Mouse (Mus musculus): ENCODE results near the gene Hmgcr. TPM values are rescaled to one million over a fixed set of nuclear protein-coding genes. Genes with fewer than 3 reads are reported as not detected.

Gene Hmgcr
- polyA plus RNA-seq, 2 experiments, result 36.8 to 85.9 TPM

DNA sequence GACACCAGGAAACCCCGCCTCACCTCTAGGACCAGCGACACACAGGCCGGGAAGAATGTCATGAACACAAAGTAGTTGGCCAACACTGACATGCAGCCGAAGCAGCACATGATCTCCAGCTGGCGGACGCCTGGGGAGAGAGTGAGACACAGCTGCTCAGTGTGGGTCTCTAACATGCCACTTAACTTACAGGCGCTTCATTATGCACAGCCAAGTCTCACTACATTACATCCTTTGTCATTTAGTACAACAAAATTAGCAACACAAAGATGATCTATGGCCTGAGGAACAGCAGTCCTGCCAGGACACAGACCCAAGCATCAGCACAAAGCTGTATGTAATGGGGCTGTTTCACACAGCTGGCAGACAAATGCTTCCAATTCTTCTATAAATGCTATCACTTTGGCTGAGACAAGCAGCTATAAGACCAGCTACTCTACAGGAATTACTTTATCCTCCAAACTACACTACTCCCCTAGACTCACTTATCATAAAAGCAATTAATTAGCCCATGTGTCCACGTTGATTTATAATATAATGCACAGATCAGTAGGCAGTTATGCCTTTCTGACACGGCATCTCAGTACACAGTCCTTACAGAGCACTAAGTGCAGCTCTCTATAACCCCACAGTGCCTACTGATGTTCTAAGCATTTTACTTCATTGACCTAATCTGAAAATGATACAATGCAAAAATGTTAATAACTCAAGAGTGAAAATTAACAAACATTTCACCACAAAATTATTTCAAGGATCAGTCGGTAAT, 10.5 kb downstream of the Hmgcr start:
- Histone ChIP-seq H3K27me3 (ENCODE audit: control insufficient read depth, insufficient read depth, low read length) (no peaks in the 10 kb centered on the region), H3K9ac (replicated peaks) (no peak overlapping the region), H3K4me1 (replicated peaks; ENCODE audit: control insufficient read depth in 2 of 2, insufficient read depth in 2 of 2, low read length in 1 of 2) (no peaks in the 10 kb centered on the region), H3K27ac (no peak overlapping the region), H3K4me3 (ENCODE audit: insufficient read depth in 1 of 2, low read depth in 2 of 2, low read length in 2 of 2) (no peak overlapping the region), H3K36me3 (replicated peaks; ENCODE audit: control insufficient read depth, insufficient read depth, low read depth) (peaks cover 92% of the 10 kb centered on the region), H3K4me2 (ENCODE audit: low read depth) (no peak overlapping the region), H3K9me3 (ENCODE audit: control insufficient read depth, low read length) (no peaks in the 10 kb centered on the region)
- DNase-seq (ENCODE audit: low read depth in 3 of 3, low spot score in 3 of 3) (no peak), ATAC-seq (ENCODE audit: insufficient read depth) (no peak)
- TF ChIP-seq CTCF (IDR thresholded peaks at IDR 0.05; ENCODE audit: low read depth) (no peak), EP300 (IDR thresholded peaks at IDR 0.05; ENCODE audit: low read depth) (no peak)
- WGBS (ENCODE audit: insufficient replicate concordance), result 80% methylated on average over 10 of the region's 10 CpGs

DNA sequence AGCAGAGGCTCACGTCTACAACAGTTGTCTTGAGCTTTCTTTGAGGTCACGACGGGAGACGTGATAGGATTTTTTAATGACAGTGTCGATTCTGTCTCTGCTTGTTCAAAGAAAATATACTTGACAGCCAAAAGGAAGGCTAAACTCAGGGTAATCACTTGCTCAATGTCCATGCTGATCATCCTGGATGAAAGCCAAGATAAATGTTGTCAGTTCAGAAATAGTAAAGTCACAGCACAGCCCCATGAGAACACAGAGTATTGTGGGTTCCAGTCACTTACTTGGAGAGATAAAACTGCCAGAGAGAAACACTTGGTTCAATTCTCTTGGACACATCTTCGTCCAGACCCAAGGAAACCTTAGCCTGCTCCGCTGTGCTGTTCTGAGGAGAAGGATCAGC, 11.8 kb downstream of the Hmgcr start:
- peaks cover 90% of the 10 kb centered on the region for H3K36me3 ChIP-seq (replicated peaks; ENCODE audit: control insufficient read depth, insufficient read depth, low read depth)
- TF ChIP-seq CTCF (IDR thresholded peaks at IDR 0.05; ENCODE audit: low read depth), result no peak
- TF ChIP-seq EP300 (IDR thresholded peaks at IDR 0.05; ENCODE audit: low read depth), result no peak
- DNase-seq (ENCODE audit: low read depth in 3 of 3, low spot score in 3 of 3) (no peak), ATAC-seq (ENCODE audit: insufficient read depth) (no peak)
- H3K27me3 ChIP-seq (ENCODE audit: control insufficient read depth, insufficient read depth, low read length), result no peaks in the 10 kb centered on the region
- H3K4me1 ChIP-seq (replicated peaks; ENCODE audit: control insufficient read depth in 2 of 2, insufficient read depth in 2 of 2, low read length in 1 of 2), result no peaks in the 10 kb centered on the region
- WGBS (ENCODE audit: insufficient replicate concordance), result 84% methylated on average over 7 of the region's 7 CpGs
- no peak overlapping the region for H3K9ac ChIP-seq (replicated peaks)
- no peak overlapping the region for H3K27ac ChIP-seq
- H3K4me2 ChIP-seq (ENCODE audit: low read depth), result no peak overlapping the region
- H3K9me3 ChIP-seq (ENCODE audit: control insufficient read depth, low read length), result no peaks in the 10 kb centered on the region
- no peak overlapping the region for H3K4me3 ChIP-seq (ENCODE audit: insufficient read depth in 1 of 2, low read depth in 2 of 2, low read length in 2 of 2)

DNA sequence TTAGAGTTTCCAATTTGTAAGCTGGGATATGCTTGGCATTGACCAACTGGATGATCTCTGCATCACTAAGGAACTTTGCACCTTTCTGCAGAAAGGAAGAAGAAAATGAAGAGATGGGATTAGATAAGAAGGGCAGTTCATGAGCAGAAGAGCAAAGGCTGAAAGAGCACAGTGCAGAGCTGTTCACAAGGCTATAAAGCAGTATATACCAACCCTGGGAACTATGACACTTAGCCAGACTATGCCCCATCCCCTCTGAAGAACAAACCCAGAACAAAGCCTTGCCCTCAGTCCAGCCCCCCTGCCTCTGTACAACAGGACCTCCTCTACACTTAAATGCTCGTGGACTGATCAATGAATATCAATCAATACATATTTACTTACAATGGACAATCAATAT, 14.1 kb downstream of the Hmgcr start:
- Histone ChIP-seq H3K4me1 (replicated peaks; ENCODE audit: control insufficient read depth in 2 of 2, insufficient read depth in 2 of 2, low read length in 1 of 2) (no peaks in the 10 kb centered on the region), H3K4me3 (ENCODE audit: insufficient read depth in 1 of 2, low read depth in 2 of 2, low read length in 2 of 2) (no peak overlapping the region), H3K4me2 (ENCODE audit: low read depth) (no peak overlapping the region), H3K27ac (no peak overlapping the region), H3K9me3 (ENCODE audit: control insufficient read depth, low read length) (no peaks in the 10 kb centered on the region), H3K9ac (replicated peaks) (no peak overlapping the region), H3K36me3 (replicated peaks; ENCODE audit: control insufficient read depth, insufficient read depth, low read depth) (peaks cover 87% of the 10 kb centered on the region), H3K27me3 (ENCODE audit: control insufficient read depth, insufficient read depth, low read length) (no peaks in the 10 kb centered on the region)
- no peak for DNase-seq (ENCODE audit: low read depth in 3 of 3, low spot score in 3 of 3)
- TF ChIP-seq CTCF (IDR thresholded peaks at IDR 0.05; ENCODE audit: low read depth), result no peak
- no peak for TF ChIP-seq EP300 (IDR thresholded peaks at IDR 0.05; ENCODE audit: low read depth)
- WGBS (ENCODE audit: insufficient replicate concordance), result 61% methylated on average over 1 of the region's 1 CpGs
- no peak for ATAC-seq (ENCODE audit: insufficient read depth)

DNA sequence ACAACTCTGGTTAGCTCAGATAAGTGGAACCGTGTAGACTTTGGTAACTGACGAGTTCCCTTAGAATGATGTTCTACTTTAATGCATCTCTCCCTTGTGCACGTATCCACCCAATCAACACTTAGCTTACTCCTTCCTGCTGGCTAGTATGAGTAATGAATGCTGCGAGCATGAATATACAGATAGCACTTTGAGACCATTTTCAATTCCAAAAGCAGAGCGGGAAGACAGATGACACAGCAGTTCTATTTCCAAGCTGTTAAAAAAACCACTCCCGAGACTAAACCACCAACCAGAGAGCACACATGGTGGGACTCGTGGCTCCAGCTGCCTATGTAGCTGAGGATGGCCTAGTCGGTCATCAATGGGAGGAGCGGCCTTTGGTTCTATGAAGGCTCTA, 17.7 kb downstream of the Hmgcr start:
- Histone ChIP-seq H3K9me3 (ENCODE audit: control insufficient read depth, low read length) (no peaks in the 10 kb centered on the region), H3K4me3 (ENCODE audit: insufficient read depth in 1 of 2, low read depth in 2 of 2, low read length in 2 of 2) (no peak overlapping the region), H3K4me1 (replicated peaks; ENCODE audit: control insufficient read depth in 2 of 2, insufficient read depth in 2 of 2, low read length in 1 of 2) (no peaks in the 10 kb centered on the region), H3K27me3 (ENCODE audit: control insufficient read depth, insufficient read depth, low read length) (no peaks in the 10 kb centered on the region), H3K9ac (replicated peaks) (no peak overlapping the region), H3K4me2 (ENCODE audit: low read depth) (no peak overlapping the region), H3K27ac (no peak overlapping the region), H3K36me3 (replicated peaks; ENCODE audit: control insufficient read depth, insufficient read depth, low read depth) (peaks cover 86% of the 10 kb centered on the region)
- no peak for ATAC-seq (ENCODE audit: insufficient read depth)
- TF ChIP-seq EP300 (IDR thresholded peaks at IDR 0.05; ENCODE audit: low read depth), result no peak
- TF ChIP-seq CTCF (IDR thresholded peaks at IDR 0.05; ENCODE audit: low read depth), result no peak
- no peak for DNase-seq (ENCODE audit: low read depth in 3 of 3, low spot score in 3 of 3)
- WGBS (ENCODE audit: insufficient replicate concordance), result 72% methylated on average over 9 of the region's 9 CpGs

DNA sequence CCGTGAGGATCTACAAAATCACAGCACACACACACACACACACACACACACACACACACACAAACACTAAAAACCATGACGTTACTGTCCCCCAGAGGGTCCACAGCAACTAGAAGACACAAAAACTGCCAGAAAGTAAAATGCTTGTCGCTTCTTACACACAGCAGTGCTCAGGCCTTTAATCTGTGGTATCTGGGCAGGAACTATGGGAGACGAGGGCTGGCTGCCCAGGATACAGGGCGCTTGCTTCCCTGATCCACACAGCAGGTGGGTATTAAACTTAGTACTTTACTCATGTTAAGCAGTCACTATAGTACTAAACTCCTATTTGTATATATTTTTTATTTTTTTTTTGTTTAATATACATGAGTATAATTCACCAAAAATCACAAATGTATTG, 24.9 kb downstream of the Hmgcr start:
- Histone ChIP-seq H3K9ac (replicated peaks) (no peak overlapping the region), H3K4me2 (ENCODE audit: low read depth) (no peak overlapping the region), H3K27me3 (ENCODE audit: control insufficient read depth, insufficient read depth, low read length) (no peaks in the 10 kb centered on the region), H3K4me3 (ENCODE audit: insufficient read depth in 1 of 2, low read depth in 2 of 2, low read length in 2 of 2) (no peak overlapping the region), H3K4me1 (replicated peaks; ENCODE audit: control insufficient read depth in 2 of 2, insufficient read depth in 2 of 2, low read length in 1 of 2) (no peaks in the 10 kb centered on the region), H3K36me3 (replicated peaks; ENCODE audit: control insufficient read depth, insufficient read depth, low read depth) (peaks cover 27% of the 10 kb centered on the region), H3K9me3 (ENCODE audit: control insufficient read depth, low read length) (no peaks in the 10 kb centered on the region), H3K27ac (no peak overlapping the region)
- WGBS (ENCODE audit: insufficient replicate concordance), result 60% methylated on average over 5 of the region's 5 CpGs
- TF ChIP-seq CTCF (IDR thresholded peaks at IDR 0.05; ENCODE audit: low read depth) (no peak), EP300 (IDR thresholded peaks at IDR 0.05; ENCODE audit: low read depth) (no peak)
- ATAC-seq (ENCODE audit: insufficient read depth) (no peak), DNase-seq (ENCODE audit: low read depth in 3 of 3, low spot score in 3 of 3) (no peak)
